Mouse (Mus musculus) MEL (cell line): ENCODE measurements at regions not wholly inside any gene's neighbourhood (a gene's known extent, or its start where the extent isn't known, plus 50 kb on each side); places are given as distances from the start of the nearest gene placed in this dataset.
"Not testable (repeated sequence)": the region's sequence is repeated elsewhere in the genome, so short reads cannot be mapped to it uniquely, and the experiment has no call there.

Experiments used
- DNase-seq: peaks from one replicate; pipeline ENCODE4 v3.0.0; 2011; ENCODE audit warnings: low read depth, low spot score
- H3K27ac ChIP-seq: 2 replicates; pipeline ENCODE4 v1.5.1; 2012; ENCODE audit warnings: low read depth, mild to moderate bottlenecking, control low read depth, low read length, moderate library complexity; ENCODE audit not compliant: control insufficient read depth
- H3K27me3 ChIP-seq, 2 experiments: fragments of 150-350 bp in 1 of 2; sonication (generic) in 1 of 2; 2 replicates each; pipeline ENCODE4 v1.6.1; 2012; ENCODE audit warnings: low read length in 2 of 2, mild to moderate bottlenecking in 2 of 2, improper control_type of control experiment in 1 of 2, moderate library complexity in 1 of 2; ENCODE audit not compliant: insufficient read depth in 2 of 2, control insufficient read depth in 1 of 2
- H3K36me3 ChIP-seq, 2 experiments: 2 replicates each; pipeline ENCODE4 v1.6.1; 2012 to 2014; ENCODE audit warnings: low read length in 2 of 2, improper control_type of control experiment in 1 of 2, inconsistent platforms in 1 of 2, mild to moderate bottlenecking in 1 of 2; ENCODE audit not compliant: insufficient read depth in 2 of 2, control insufficient read depth in 1 of 2
- H3K4me1 ChIP-seq, 2 experiments: fragments of 150-350 bp in 1 of 2; sonication (generic) in 1 of 2; 2 replicates each; pipeline ENCODE4 v1.6.1; 2012; ENCODE audit warnings: low read length in 2 of 2, improper control_type of control experiment in 1 of 2, mild to moderate bottlenecking in 1 of 2; ENCODE audit not compliant: insufficient read depth in 2 of 2, control insufficient read depth in 1 of 2
- H3K4me3 ChIP-seq, 2 experiments: fragments of 150-350 bp in 1 of 2; sonication (generic) in 1 of 2; 2 replicates each; pipeline ENCODE4 v1.5.1; 2012; ENCODE audit warnings: low read depth in 2 of 2, low read length in 2 of 2, mild to moderate bottlenecking in 2 of 2, moderate library complexity in 2 of 2, control low read depth in 1 of 2, improper control_type of control experiment in 1 of 2; ENCODE audit not compliant: control insufficient read depth in 1 of 2, insufficient read depth in 1 of 2
- H3K79me2 ChIP-seq: 2 replicates; pipeline ENCODE4 v1.6.1; 2012; ENCODE audit warnings: mild to moderate bottlenecking, low read length, moderate library complexity; ENCODE audit not compliant: control insufficient read depth, poor library complexity, insufficient read depth
- H3K9ac ChIP-seq: 2 replicates; pipeline ENCODE4 v1.6.1; 2012; ENCODE audit warnings: low read depth, mild to moderate bottlenecking, control low read depth, low read length, moderate library complexity; ENCODE audit not compliant: control insufficient read depth, poor library complexity, severe bottlenecking
- H3K9me3 ChIP-seq: fragments of 150-350 bp; sonication (generic); replicated peaks from 2 replicates; pipeline ENCODE4 v1.6.1; 2012; ENCODE audit warnings: mild to moderate bottlenecking, low read length, improper control_type of control experiment, moderate library complexity; ENCODE audit not compliant: insufficient read depth
- E2F4 ChIP-seq: IDR thresholded peaks from 2 replicates; pipeline ENCODE4 v1.6.1; 2011; ENCODE audit warnings: low read depth, low read length, improper control_type of control experiment, borderline replicate concordance
- ELF1 ChIP-seq: IDR thresholded peaks from 2 replicates; pipeline ENCODE4 v1.6.1; 2014; ENCODE audit warnings: low read depth, mild to moderate bottlenecking, inconsistent platforms, low read length, improper control_type of control experiment, moderate library complexity
- GABPA ChIP-seq: IDR thresholded peaks from 2 replicates; pipeline ENCODE4 v1.6.1; 2012; ENCODE audit warnings: low read depth, mild to moderate bottlenecking, inconsistent platforms, low read length, improper control_type of control experiment, moderate library complexity
- HCFC1 ChIP-seq: IDR thresholded peaks from 2 replicates; pipeline ENCODE4 v1.6.1; 2012; ENCODE audit warnings: low read depth, mild to moderate bottlenecking, inconsistent platforms, low read length, improper control_type of control experiment, moderate library complexity
- JUND ChIP-seq: IDR thresholded peaks from 2 replicates; pipeline ENCODE4 v1.6.1; 2011; ENCODE audit warnings: low read depth, mild to moderate bottlenecking, improper control_type of control experiment, low read length
- MAX ChIP-seq: IDR thresholded peaks from 2 replicates; pipeline ENCODE4 v1.6.1; 2011; ENCODE audit warnings: low read length, improper control_type of control experiment
- MAZ ChIP-seq: IDR thresholded peaks from 2 replicates; pipeline ENCODE4 v1.6.1; 2012; ENCODE audit warnings: low read depth, mild to moderate bottlenecking, inconsistent platforms, low read length, improper control_type of control experiment
- MEF2A ChIP-seq: IDR thresholded peaks from 2 replicates; pipeline ENCODE4 v1.6.1; 2014; ENCODE audit warnings: low read depth, mild to moderate bottlenecking, inconsistent platforms, low read length, improper control_type of control experiment; ENCODE audit not compliant: poor library complexity, insufficient replicate concordance, severe bottlenecking; ENCODE audit errors: extremely low read depth
- MYC ChIP-seq: IDR thresholded peaks from 2 replicates; pipeline ENCODE4 v1.6.1; 2011; ENCODE audit warnings: low read depth, mild to moderate bottlenecking, low read length, improper control_type of control experiment, moderate library complexity
- NELFE ChIP-seq: IDR thresholded peaks from 2 replicates; pipeline ENCODE4 v1.6.1; 2011; ENCODE audit warnings: low read depth, low read length, improper control_type of control experiment
- POLR2AphosphoS2 ChIP-seq: IDR thresholded peaks from 2 replicates; pipeline ENCODE4 v1.6.1; 2011; ENCODE audit warnings: low read length, improper control_type of control experiment
- TBP ChIP-seq: IDR thresholded peaks from 2 replicates; pipeline ENCODE4 v1.8.0; 2011; ENCODE audit warnings: low read depth, low read length, improper control_type of control experiment
- UBTF ChIP-seq: IDR thresholded peaks from 2 replicates; pipeline ENCODE4 v1.6.1; 2012; ENCODE audit warnings: low read depth, mild to moderate bottlenecking, inconsistent platforms, low read length, improper control_type of control experiment, moderate library complexity, borderline replicate concordance; ENCODE audit not compliant: insufficient read depth
- ZC3H11A ChIP-seq: IDR thresholded peaks from 2 replicates; pipeline ENCODE4 v1.6.1; 2012; ENCODE audit warnings: low read depth, mild to moderate bottlenecking, inconsistent platforms, low read length, improper control_type of control experiment
- ZMIZ1 ChIP-seq: IDR thresholded peaks from 2 replicates; pipeline ENCODE4 v1.6.1; 2012; ENCODE audit warnings: low read depth, mild to moderate bottlenecking, inconsistent platforms, low read length, improper control_type of control experiment, moderate library complexity
- ZNF384 ChIP-seq: IDR thresholded peaks from 2 replicates; pipeline ENCODE4 v1.6.1; 2012; ENCODE audit warnings: low read depth, mild to moderate bottlenecking, inconsistent platforms, low read length, improper control_type of control experiment

- TF ChIP-seq MEF2A, result no peak
- TF ChIP-seq UBTF, result no peak
- no peak for TF ChIP-seq ZMIZ1
- no peak for TF ChIP-seq POLR2AphosphoS2
- TF ChIP-seq GABPA, result no peak
- TF ChIP-seq JUND, result no peak
- TF ChIP-seq ZNF384, result no peak
- TF ChIP-seq E2F4, result no peak
- no peak for TF ChIP-seq ELF1
- no peak for TF ChIP-seq HCFC1
- TF ChIP-seq TBP, result no peak
- TF ChIP-seq NELFE, result no peak
- TF ChIP-seq ZC3H11A, result no peak
- no peak for TF ChIP-seq MAZ
- no peak for TF ChIP-seq MYC
- no peak for TF ChIP-seq MAX
- TF ChIP-seq, all 39 proteins: peak for 0
- no peak for DNase-seq
- Histone ChIP-seq H3K36me3 (no peaks in the 10 kb centered on the region), H3K4me1 (no peaks in the 10 kb centered on the region), H3K79me2 (no peaks in the 10 kb centered on the region), H3K4me3 (no peak overlapping the region), H3K27ac (no peak overlapping the region), H3K9ac (no peak overlapping the region), H3K27me3 (no peaks in the 10 kb centered on the region), H3K9me3 (no peaks in the 10 kb centered on the region)
Observed at GRCm38 (mm10) chr13:4712698-4713097, 103.7 kb upstream of the Akr1e1 start.

- H3K9ac ChIP-seq, DNase-seq, H3K4me1 ChIP-seq, H3K27ac ChIP-seq, H3K9me3 ChIP-seq, H3K36me3 ChIP-seq, H3K79me2 ChIP-seq, H3K4me3 ChIP-seq, H3K27me3 ChIP-seq: not testable (repeated sequence)
Observed at GRCm38 (mm10) chr13:4699591-4699990, 90.6 kb upstream of the Akr1e1 start.
